In the genomic region with DNA sequence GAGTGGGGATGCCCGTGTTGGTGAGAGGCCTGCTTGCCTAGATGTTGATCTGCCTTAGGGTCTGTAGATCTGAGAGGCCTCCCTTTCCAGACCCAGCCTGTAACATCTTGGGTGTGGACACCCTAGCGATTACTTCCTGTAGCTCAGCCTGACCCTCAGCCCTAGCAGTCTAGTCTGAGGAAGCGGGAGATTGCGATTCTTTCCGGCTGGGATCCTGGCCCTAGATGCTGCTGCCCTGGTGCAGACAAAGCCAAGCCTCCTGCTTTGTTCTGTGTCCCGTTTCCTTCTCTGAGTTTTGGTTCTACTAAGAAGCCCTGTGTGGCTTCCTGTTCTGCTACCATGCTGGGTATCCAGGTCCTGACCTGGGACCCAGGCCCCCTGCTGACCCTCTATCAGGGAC, we compare ENCODE assay signal across 9 mouse cellular contexts.
A peak's percentile ranks its signal among the peaks of the same experiment; 100 is the strongest.
DNase-seq lines count a peak whose midpoint lies in the region; ATAC-seq and TF ChIP-seq lines count a peak whose summit lies in the region.
"Had no signal": no experiment of that assay in that cellular context is flagged by ENCODE, and none has a peak within 500 bp of the region (broad histone marks: within the 10 kb centered on the region; RNA-seq: fewer than 3 reads in every experiment).

No protein-coding gene starts in this region.

- no peak overlapping the region for H3K4me2 ChIP-seq in forebrain, embryonic 11.5 days (ENCODE audit: low read depth, low read length, severe bottlenecking)

- no peak overlapping the region for H3K9ac ChIP-seq in forebrain, embryonic 11.5 days (ENCODE audit: low read length)

- TF ChIP-seq CTCF in kidney, adult 2 months (conservative IDR thresholded peaks at IDR 0.05; ENCODE audit: insufficient read depth, insufficient read length, low read depth, low read length): no peak

- ATAC-seq in forebrain, embryonic 11.5 days (replicated peaks; ENCODE audit: low FRiP score): no peak

- no peaks in the 10 kb centered on the region for H3K27me3 ChIP-seq in forebrain, embryonic 10.5 days (ENCODE audit: poor library complexity, severe bottlenecking)
- no peaks in the 10 kb centered on the region for H3K27me3 ChIP-seq in forebrain, embryonic 11.5 days (ENCODE audit: control insufficient read depth, insufficient read depth, low read length)
- no peaks in the 10 kb centered on the region for H3K27me3 ChIP-seq in kidney, adult 2 months (replicated peaks; ENCODE audit: control insufficient read depth, insufficient read depth, low read length)

- H3K4me1 ChIP-seq in forebrain, embryonic 10.5 days: peaks cover 31% of the 10 kb centered on the region
- no peaks in the 10 kb centered on the region for H3K4me1 ChIP-seq in forebrain, embryonic 11.5 days (replicated peaks; ENCODE audit: control insufficient read depth, insufficient read depth, low read length)
- no peaks in the 10 kb centered on the region for H3K4me1 ChIP-seq in kidney, adult 2 months (ENCODE audit: control insufficient read depth, insufficient read depth, low read length)

- DNase-seq in forebrain, embryonic 10.5 days (ENCODE audit: extremely low spot score, low spot score): no peak
- no peak for DNase-seq in forebrain, embryonic 11.5 days (ENCODE audit: low spot score)
- DNase-seq in heart, adult 11 months: peak; percentile 98
- DNase-seq in kidney, adult 2 months: peak; percentile 70
- peak; percentile 84 for DNase-seq in lung, postnatal 10 days
- no peak for DNase-seq in thymus, postnatal 0 days (ENCODE audit: low spot score)
- no peak for DNase-seq in right cerebral cortex, postnatal 14 days
- DNase-seq in layer of hippocampus, adult 18-20 months (ENCODE audit: low spot score in 2 of 2): no peak

- WGBS in forebrain, embryonic 10.5 days: 70% methylated on average over 6 of the region's 6 CpGs
- 66% methylated on average over 6 of the region's 6 CpGs for WGBS in forebrain, embryonic 11.5 days
- 51% methylated on average over 6 of the region's 6 CpGs for WGBS in kidney, adult 2 months

- no peak for TF ChIP-seq POLR2A in kidney, adult 2 months (IDR thresholded peaks at IDR 0.05; ENCODE audit: low read depth, low read length)

- H3K4me3 ChIP-seq in forebrain, embryonic 10.5 days: no peak overlapping the region
- no peak overlapping the region for H3K4me3 ChIP-seq in forebrain, embryonic 11.5 days (ENCODE audit: low read depth, low read length)
- no peak overlapping the region for H3K4me3 ChIP-seq in kidney, adult 2 months (ENCODE audit: insufficient read depth, low read depth, low read length)
- H3K4me3 ChIP-seq: erythroblast, embryonic 14.5 days had no signal

- H3K27ac ChIP-seq in forebrain, embryonic 10.5 days: peak overlapping the region; percentile 65
- H3K27ac ChIP-seq in forebrain, embryonic 11.5 days (ENCODE audit: low read depth, low read length): no peak overlapping the region
- H3K27ac ChIP-seq in kidney, adult 2 months (ENCODE audit: insufficient read depth, low read depth, low read length): peak overlapping the region; percentile 35

- H3K9me3 ChIP-seq in forebrain, embryonic 10.5 days: no peaks in the 10 kb centered on the region
- no peaks in the 10 kb centered on the region for H3K9me3 ChIP-seq in forebrain, embryonic 11.5 days (ENCODE audit: control insufficient read depth, low read length)

- H3K36me3 ChIP-seq in forebrain, embryonic 10.5 days (replicated peaks): no peaks in the 10 kb centered on the region; the same call in 1 of the 2 replicates
- H3K36me3 ChIP-seq in forebrain, embryonic 11.5 days (ENCODE audit: control insufficient read depth, insufficient read depth, low read length): no peaks in the 10 kb centered on the region
- no peaks in the 10 kb centered on the region for H3K36me3 ChIP-seq in kidney, adult 2 months (ENCODE audit: control insufficient read depth, insufficient read depth, low read length)

Comparison
In these comparisons a context has a peak if more than half of its experiments do, and no peak if none do; other contexts are left out.
1. DNase-seq: peak in heart, adult 11 months (single experiment), kidney, adult 2 months (single experiment) and lung, postnatal 10 days (single experiment); none in forebrain, embryonic 10.5 days (single experiment), forebrain, embryonic 11.5 days (single experiment), thymus, postnatal 0 days (single experiment), right cerebral cortex, postnatal 14 days (single experiment) and layer of hippocampus, adult 18-20 months (0 of 2).